Mouse (Mus musculus): ENCODE measurements around the gene Rom1.

Gene Rom1

DNA sequence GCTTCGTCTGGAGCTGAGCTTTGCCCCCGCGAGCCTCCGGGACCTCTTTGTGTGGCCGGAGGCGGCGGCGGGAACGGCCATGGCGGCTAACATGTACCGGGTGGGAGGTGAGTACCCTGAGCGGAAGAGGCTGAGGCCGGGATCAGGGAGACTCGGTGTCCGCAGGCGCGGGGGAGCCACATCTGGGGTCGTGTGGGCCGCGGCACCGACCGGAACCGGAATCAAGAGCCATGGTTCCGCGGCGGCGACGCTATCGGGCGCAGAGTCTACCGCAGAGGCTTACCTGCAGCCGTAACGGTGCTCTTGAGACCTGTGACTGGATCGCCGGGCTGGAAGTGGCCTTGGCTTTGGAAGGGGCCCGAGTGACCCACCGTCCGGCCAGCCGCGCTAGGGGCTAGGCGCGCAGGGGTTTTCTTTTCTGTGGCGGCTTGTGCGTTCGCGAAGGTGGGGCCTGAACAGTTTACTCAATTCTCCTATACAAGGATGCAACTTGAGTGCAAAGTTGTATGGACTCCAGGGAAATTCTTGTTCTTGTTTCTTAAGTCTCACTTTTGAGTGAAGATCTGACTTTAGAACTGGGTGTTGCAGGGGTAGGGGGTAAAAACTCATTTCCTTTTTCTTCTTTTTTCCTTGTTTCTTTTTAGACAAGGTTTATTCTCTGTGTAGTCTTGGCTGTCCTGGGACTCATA lies 13.3 kb upstream of the Rom1 start:
- no peak for DNase-seq (ENCODE audit: low read depth, low spot score)

DNA sequence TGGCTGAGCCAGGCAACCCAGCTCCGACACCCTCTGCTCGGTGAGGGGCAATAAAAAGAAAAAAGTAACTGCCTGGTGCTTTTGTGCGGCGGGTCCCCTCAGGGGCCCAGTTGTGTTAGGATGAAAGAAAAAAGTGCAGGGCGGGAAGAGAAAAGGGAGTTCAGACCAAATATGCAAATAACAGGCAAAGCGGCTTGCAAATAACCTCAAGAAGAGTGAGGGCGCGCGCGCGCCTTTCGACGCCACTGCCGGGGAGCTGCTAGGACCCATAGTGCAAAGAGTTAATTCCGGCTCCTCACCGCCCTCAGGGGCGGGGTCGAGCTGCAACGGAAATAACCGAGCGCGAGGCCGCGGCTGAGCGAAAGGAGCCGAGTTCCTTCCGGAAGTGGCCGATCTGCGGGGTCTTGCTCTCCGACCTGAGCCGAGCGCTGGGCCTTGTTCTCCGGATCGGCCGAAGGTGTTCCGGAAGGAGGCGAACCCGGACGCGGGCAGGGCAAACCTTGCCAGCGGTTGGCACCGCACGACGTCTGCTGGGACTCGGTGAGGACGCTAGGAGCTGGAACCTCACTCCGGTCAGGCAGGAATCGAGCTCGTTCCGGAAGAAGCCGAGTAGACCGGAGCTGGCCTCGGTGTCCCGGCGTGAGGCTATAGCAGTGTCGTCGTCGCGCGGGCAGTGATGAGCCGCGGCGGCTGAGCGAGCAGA lies 12.5 kb upstream of the Rom1 start, which contains the start of gene Mta2:
Gene Mta2 (plus strand): TSS at position 361 of the 703 bp plus-strand sequence.
- DNase-seq (ENCODE audit: low read depth, low spot score): peak; percentile 91

DNA sequence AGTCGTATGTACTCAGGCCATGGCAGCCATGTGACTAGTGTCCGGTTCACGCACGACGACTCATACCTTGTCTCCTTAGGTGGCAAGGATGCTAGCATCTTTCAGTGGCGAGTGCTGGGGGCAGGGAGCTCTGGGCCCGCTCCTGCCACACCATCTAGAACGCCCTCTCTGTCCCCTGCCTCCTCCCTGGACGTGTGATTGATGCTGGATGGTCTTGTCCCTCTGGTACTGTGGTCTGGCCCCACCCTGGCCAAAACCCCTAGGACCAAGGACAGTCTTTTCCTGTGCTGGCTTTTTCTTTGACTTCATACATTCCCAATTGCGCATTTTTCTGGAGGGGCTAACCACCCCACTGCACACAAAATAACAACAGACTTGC lies 12.0 kb upstream of the Rom1 start:
- no peak for DNase-seq (ENCODE audit: low read depth, low spot score)

- no peak for DNase-seq (ENCODE audit: low read depth, low spot score)
Measured at GRCm38 (mm10) chr19:8940526-8941133, 11.5 kb upstream of the Rom1 start.

DNA sequence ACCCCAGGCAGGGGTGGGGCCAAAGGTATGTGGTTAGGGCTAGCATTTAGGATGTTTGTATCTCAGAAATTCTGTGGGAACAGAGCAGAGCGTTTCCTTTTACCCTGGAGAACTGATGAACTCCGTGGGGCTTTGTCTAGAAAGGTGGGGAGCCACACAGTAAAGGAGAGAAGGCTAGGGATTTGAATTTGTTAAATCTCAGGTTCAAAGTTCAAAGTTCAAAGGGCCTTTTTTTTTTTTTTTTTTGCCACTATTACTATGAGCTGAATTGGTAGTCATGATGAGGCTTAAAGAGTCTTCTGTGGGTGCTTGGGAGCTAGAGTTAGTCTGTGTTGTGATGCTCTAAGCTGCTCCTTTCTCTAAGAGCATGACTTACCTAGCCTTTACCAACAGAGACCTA lies 7.6 kb upstream of the Rom1 start:
- DNase-seq (ENCODE audit: low read depth, low spot score): no peak

GRCm38 (mm10) chr19:8930771-8931170 lies 1.6 kb upstream of the Rom1 start:
- no peak for DNase-seq (ENCODE audit: low read depth, low spot score)

DNA sequence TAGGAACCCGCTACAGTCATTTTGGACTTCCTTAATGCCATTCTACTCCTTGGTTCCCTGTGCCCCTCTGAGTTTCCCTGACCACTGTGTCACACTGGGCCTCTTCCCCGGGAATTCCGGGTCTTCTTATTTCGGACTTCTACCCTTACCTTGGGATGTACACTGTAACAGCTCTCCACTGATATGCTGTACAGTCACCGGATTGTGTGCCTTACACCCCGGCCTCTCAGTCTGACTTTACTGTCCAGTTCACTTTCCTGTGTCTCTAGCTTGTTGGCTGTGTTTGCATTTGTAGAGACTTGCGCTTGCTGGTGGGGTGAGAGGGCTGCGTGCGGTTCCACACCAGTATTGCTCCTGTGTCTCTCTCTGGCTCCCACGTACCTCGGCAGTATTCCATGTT lies 961 bp upstream of the Rom1 start:
- DNase-seq (ENCODE audit: low read depth, low spot score): no peak

GRCm38 (mm10) chr19:8928689-8929223 lies 400 bp downstream of the Rom1 start:
- no peak for DNase-seq (ENCODE audit: low read depth, low spot score)

- DNase-seq (ENCODE audit: low read depth, low spot score): no peak
Measured at GRCm38 (mm10) chr19:8927891-8928525, 1.1 kb downstream of the Rom1 start.

DNA sequence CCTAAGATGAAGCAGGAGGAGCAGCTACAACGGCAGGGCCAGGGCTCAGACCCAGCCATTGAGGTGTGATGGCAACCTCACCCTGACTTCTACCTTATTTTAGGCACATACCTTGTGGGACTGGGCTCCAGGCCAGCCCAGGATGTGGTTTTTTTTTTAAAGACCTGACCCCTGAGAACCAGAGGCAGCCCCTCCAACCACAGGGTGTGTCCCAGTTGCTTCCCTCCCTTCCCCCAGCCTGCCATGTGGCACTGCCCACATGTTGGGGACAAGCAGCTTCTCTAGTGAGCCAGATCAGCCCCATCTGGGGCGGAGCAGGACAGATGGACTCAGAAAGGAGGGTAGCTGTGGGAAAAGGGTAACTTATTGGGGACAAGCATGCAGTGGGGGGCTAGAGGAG lies 2.4 kb downstream of the Rom1 start:
- no peak for DNase-seq (ENCODE audit: low read depth, low spot score)

DNA sequence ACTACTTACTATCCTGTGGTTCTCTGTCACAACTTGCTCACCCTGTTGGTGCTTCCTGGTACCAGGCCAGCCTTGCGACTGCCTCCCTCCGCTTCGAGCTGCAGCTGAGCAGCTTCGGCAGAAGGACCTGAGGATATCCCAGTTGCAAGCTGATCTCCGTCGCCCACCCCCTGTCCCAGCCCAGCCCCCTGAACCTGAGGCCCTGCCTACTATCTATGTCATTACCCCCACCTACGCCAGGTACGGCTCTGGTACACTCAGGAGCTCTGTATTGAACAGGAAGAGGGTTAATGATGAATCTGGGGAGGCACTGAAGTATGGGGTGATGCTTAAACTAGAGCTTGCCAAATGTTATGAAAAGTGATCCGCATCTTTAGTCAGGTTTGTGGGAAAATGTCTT lies 7.4 kb downstream of the Rom1 start:
- DNase-seq (ENCODE audit: low read depth, low spot score): no peak

DNA sequence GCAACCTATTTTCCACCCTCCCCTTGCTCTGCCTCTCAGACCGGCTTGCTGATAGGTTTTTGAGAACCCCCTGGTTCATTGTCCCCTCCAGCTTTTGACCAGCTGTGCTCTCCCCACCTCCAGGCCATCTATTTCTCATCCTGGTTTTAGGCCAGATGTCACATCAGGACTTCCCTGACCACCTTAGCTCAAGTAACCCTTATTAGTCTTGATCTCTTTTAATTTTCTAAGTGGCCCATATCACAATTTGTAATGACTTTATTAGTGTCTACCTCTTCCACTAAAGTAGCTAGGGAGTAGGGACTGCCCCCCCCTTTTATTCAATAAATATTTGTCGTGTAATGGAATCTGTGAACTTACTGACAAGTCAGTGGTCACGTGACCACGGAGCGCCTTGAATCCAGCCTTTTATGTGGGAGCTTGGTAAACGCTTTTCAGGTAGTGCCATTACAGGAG lies 8.3 kb downstream of the Rom1 start:
- DNase-seq (ENCODE audit: low read depth, low spot score): no peak

- peak; percentile 88 for DNase-seq (ENCODE audit: low read depth, low spot score)
Measured at GRCm38 (mm10) chr19:8920073-8920736, 9.0 kb downstream of the Rom1 start, which contains the start of gene B3gat3. B3gat3 (plus strand) TSS chr19:8920374.

DNA sequence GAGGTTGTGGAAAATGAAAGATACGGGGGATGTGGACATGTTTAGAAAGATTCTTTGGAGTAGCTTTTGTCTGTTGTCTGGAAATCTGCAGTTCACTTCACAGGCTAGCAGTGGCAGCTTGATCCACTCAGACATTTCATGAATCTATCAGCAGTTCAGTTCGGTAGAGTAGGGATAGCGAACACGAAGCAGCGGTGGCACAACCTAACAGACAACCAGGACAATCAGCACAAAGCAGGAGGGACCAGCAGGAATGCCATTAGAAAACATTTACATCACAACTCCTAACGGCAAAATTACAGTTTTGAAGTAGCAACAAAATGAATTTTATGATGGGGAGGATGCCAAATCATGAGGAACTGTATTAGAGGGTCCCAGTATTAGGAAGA lies 9.5 kb downstream of the Rom1 start:
- DNase-seq (ENCODE audit: low read depth, low spot score): no peak

DNA sequence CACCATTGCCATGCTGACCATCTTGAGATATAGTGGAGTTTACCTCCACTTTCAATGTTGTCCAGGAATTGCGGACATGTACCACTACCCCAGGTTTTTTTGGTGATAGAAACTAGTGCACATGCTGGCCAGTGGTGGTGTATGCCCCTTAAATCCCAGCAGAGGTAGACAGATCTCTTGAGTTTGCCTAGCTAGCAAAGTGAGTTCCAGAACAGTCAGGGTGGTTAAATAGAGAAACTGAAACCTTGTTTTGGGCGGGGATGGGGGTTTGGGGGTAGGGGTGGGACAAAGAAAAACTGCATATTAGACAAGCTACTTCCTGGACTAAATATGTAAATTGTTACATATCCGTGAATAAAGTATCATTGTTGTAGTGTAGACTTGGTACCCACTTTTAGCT lies 10.2 kb downstream of the Rom1 start:
- DNase-seq (ENCODE audit: low read depth, low spot score): no peak

DNA sequence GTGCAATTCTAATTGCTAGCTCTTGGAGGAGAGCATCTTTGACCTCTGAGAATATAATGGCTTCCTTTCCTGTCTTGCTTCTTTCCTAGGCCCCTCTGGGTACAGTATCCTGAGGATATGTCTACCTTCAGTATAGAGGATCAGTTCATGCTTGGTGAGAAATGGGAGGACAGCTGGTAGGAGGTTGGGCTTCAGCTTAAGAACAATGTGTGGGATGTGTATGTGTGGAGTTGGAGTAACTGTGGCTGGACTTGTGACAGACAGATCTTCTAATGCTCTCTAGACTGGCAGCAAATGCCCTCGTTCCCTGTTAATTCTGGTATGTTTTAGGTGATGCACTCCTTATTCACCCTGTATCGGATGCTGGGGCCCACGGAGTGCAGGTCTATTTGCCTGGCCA lies 14.9 kb downstream of the Rom1 start:
- no peak for DNase-seq (ENCODE audit: low read depth, low spot score)

- no peak for DNase-seq (ENCODE audit: low read depth, low spot score)
Measured at GRCm38 (mm10) chr19:8911810-8912209, 17.3 kb downstream of the Rom1 start.

DNA sequence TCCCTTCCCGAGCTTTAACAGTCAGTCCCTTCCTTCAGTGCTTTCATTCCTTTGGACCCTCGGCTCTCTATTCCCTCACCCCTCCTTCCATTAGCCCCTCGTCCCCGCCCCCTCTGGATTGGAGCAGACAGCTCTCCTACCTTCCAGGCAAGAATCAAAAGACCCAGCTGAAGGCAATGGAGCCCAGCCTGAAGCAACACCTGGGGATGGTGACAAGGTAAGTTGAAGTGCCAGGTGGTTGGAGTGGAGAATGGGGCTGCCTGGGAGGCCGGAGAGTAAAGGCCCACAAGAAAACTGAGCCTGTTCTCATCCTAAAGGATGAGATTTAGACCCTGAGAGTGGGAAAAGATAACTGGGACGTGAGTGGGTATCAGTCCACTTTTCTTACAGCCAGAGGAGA lies 20.6 kb downstream of the Rom1 start:
- DNase-seq (ENCODE audit: low read depth, low spot score): no peak

GRCm38 (mm10) chr19:8903412-8903811 lies 25.7 kb downstream of the Rom1 start:
- DNase-seq (ENCODE audit: low read depth, low spot score): no peak

- no peak for DNase-seq (ENCODE audit: low read depth, low spot score)
Measured at GRCm38 (mm10) chr19:8899079-8899478, 30.1 kb downstream of the Rom1 start.

DNA sequence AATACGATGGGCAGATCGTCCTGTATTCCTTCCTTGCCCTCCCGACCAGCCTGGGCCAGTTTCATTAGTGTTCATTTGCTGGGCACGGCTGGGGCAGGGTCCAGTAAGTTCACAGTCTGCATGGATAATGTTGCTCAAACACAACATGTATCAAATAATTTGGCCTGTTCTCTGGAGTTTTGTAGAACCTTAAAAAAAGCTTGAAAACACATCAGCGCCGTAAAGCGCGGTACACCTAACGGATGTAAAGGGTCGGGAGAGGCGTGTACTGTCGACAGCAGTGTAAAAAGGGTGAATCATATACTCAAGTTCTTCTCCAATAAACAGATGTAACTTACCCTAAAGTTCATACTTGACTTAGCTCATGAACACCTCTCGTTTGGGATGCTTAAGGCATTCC lies 30.6 kb downstream of the Rom1 start:
- DNase-seq (ENCODE audit: low read depth, low spot score): no peak
